Mouse (Mus musculus) cerebellum, adult 11-12 months (tissue): Measurements from ENCODE around the gene Fbxl8.
"Not testable (repeated sequence)": the region's sequence is repeated elsewhere in the genome, so short reads cannot be mapped to it uniquely, and the experiment has no call there.

Source experiments
- DNase-seq: peaks from one replicate; pipeline ENCODE4 v3.0.0; 2022

Gene Fbxl8

GRCm38 (mm10) chr8:105264024-105264982 lies at the start of gene Fbxl8, which contains the start of gene Tradd:
Gene Fbxl8 (plus strand): TSS chr8:105264648.
Gene Tradd (minus strand): TSS chr8:105264609.
- peak; percentile 59 for DNase-seq

- no peak for DNase-seq
Observed at GRCm38 (mm10) chr8:105217926-105218522, 46.4 kb upstream of the Fbxl8 start.

- peak; percentile 18 for DNase-seq
Observed at GRCm38 (mm10) chr8:105223850-105224249, 40.6 kb upstream of the Fbxl8 start.

- DNase-seq, result peak; percentile 91
Observed at GRCm38 (mm10) chr8:105224413-105225271, 39.8 kb upstream of the Fbxl8 start, which contains the start of gene D230025D16Rik. Gene D230025D16Rik (plus strand): TSS chr8:105225145.

- DNase-seq, result no peak
Observed at GRCm38 (mm10) chr8:105225272-105225593, 39.2 kb upstream of the Fbxl8 start.

GRCm38 (mm10) chr8:105225917-105226316 lies 38.5 kb upstream of the Fbxl8 start:
- no peak for DNase-seq

- DNase-seq, result no peak
Observed at GRCm38 (mm10) chr8:105231503-105232320, 32.7 kb upstream of the Fbxl8 start.

- not testable (repeated sequence) for DNase-seq
Observed at GRCm38 (mm10) chr8:105232321-105232693, 32.1 kb upstream of the Fbxl8 start.

GRCm38 (mm10) chr8:105233126-105233935 lies 31.1 kb upstream of the Fbxl8 start:
- DNase-seq, result no peak

- no peak for DNase-seq
Observed at GRCm38 (mm10) chr8:105235206-105235605, 29.2 kb upstream of the Fbxl8 start.

GRCm38 (mm10) chr8:105237442-105238142 lies 26.9 kb upstream of the Fbxl8 start:
- DNase-seq, result no peak

GRCm38 (mm10) chr8:105241016-105241415 lies 23.4 kb upstream of the Fbxl8 start:
- no peak for DNase-seq

- no peak for DNase-seq
Observed at GRCm38 (mm10) chr8:105251954-105252353, 12.5 kb upstream of the Fbxl8 start.

- no peak for DNase-seq
Observed at GRCm38 (mm10) chr8:105252680-105253537, 11.5 kb upstream of the Fbxl8 start.

- peak; percentile 31 for DNase-seq
Observed at GRCm38 (mm10) chr8:105253766-105254151, 10.7 kb upstream of the Fbxl8 start.

- peak; percentile 77 for DNase-seq
Observed at GRCm38 (mm10) chr8:105254152-105254965, 10.1 kb upstream of the Fbxl8 start.

- DNase-seq, result peak; percentile 52
Observed at GRCm38 (mm10) chr8:105254966-105255350, 9.5 kb upstream of the Fbxl8 start, which contains the start of gene B3gnt9. Gene B3gnt9 (minus strand): TSS chr8:105255153.

- DNase-seq, result no peak
Observed at GRCm38 (mm10) chr8:105257318-105258114, 6.9 kb upstream of the Fbxl8 start.
